ENCODE assay signal across 15 mouse cellular contexts in genomic region chr7:81139100-81139499, GRCm38 (mm10). TPM values are rescaled to one million over a fixed set of nuclear protein-coding genes. Genes with fewer than 3 reads are reported as not detected.
DNase-seq lines count a peak whose midpoint lies in the region; ATAC-seq and TF ChIP-seq lines count a peak whose summit lies in the region.
"Had no signal": no experiment of that assay in that cellular context is flagged by ENCODE, and none has a peak within 500 bp of the region (broad histone marks: within the 10 kb centered on the region; RNA-seq: fewer than 3 reads in every experiment).

No protein-coding gene starts in this region.

- no peak overlapping the region for H3K4me2 ChIP-seq in stomach, embryonic 16.5 days (ENCODE audit: low read depth, low read length)
- no peak overlapping the region for H3K4me2 ChIP-seq in stomach, postnatal 0 days (replicated peaks; ENCODE audit: low read depth)
- H3K4me2 ChIP-seq: embryonic facial prominence, embryonic 15.5 days; liver, embryonic 13.5 days; midbrain, embryonic 13.5 days had no signal

- peak overlapping the region; percentile 4; the same call in 1 of the 2 replicates for H3K27ac ChIP-seq in stomach, embryonic 16.5 days (ENCODE audit: low read length)
- no peak overlapping the region for H3K27ac ChIP-seq in stomach, postnatal 0 days (replicated peaks)
- H3K27ac ChIP-seq: embryonic facial prominence, embryonic 15.5 days; liver, embryonic 13.5 days; midbrain, embryonic 13.5 days had no signal

- no peaks in the 10 kb centered on the region for H3K27me3 ChIP-seq in stomach, embryonic 16.5 days (ENCODE audit: control insufficient read depth, insufficient read depth, low read length)
- H3K27me3 ChIP-seq in stomach, postnatal 0 days (ENCODE audit: control insufficient read depth, insufficient read depth, low read length) = no peaks in the 10 kb centered on the region
- H3K27me3 ChIP-seq: embryonic facial prominence, embryonic 15.5 days; liver, embryonic 13.5 days; midbrain, embryonic 13.5 days had no signal

- no peak overlapping the region for H3K9ac ChIP-seq in stomach, embryonic 16.5 days (ENCODE audit: low read length)
- no peak overlapping the region for H3K9ac ChIP-seq in stomach, postnatal 0 days (ENCODE audit: low read length)
- H3K9ac ChIP-seq: embryonic facial prominence, embryonic 15.5 days; liver, embryonic 13.5 days; midbrain, embryonic 13.5 days had no signal

- no peak overlapping the region for H3K4me3 ChIP-seq in stomach, embryonic 16.5 days (replicated peaks; ENCODE audit: low read length)
- no peak overlapping the region for H3K4me3 ChIP-seq in stomach, postnatal 0 days (ENCODE audit: low read depth, low read length)
- H3K4me3 ChIP-seq: embryonic facial prominence, embryonic 15.5 days; liver, embryonic 13.5 days; midbrain, embryonic 13.5 days had no signal

- H3K9me3 ChIP-seq in stomach, embryonic 16.5 days (replicated peaks; ENCODE audit: control insufficient read depth, low read length) = no peaks in the 10 kb centered on the region
- H3K9me3 ChIP-seq in stomach, postnatal 0 days (ENCODE audit: control insufficient read depth, low read length) = no peaks in the 10 kb centered on the region
- H3K9me3 ChIP-seq: embryonic facial prominence, embryonic 15.5 days; liver, embryonic 13.5 days; midbrain, embryonic 13.5 days had no signal

- TF ChIP-seq EP300 in stomach, postnatal 0 days (optimal IDR thresholded peaks at IDR 0.05) = no peak

- peak; percentile 26 for DNase-seq in adrenal gland, adult 2 months
- no peak for DNase-seq in adrenal gland, postnatal 4 days (ENCODE audit: low spot score in 2 of 2)
- DNase-seq in stomach, postnatal 0 days (ENCODE audit: low spot score) = no peak
- peak; percentile 70 for DNase-seq in kidney, postnatal 10 days
- DNase-seq in testis, postnatal 14 days (ENCODE audit: low spot score) = peak; percentile 67
- DNase-seq in cerebellum, adult 8-10 months = no peak
- no peak for DNase-seq in ovary, adult 18-20 months (ENCODE audit: low spot score)
- DNase-seq: cerebellum, adult 9-10 months; layer of hippocampus, adult 9-11 months; liver, embryonic 13.5 days; thymus, adult 2 months had no signal

- WGBS in stomach, embryonic 16.5 days = 66% methylated on average over 7 of the region's 7 CpGs
- WGBS in stomach, postnatal 0 days = 54% methylated on average over 7 of the region's 7 CpGs

- peak; percentile 37; the same call in 1 of the 2 replicates for ATAC-seq in stomach, embryonic 16.5 days (ENCODE audit: insufficient read depth, low FRiP score)
- no peak for ATAC-seq in stomach, postnatal 0 days (ENCODE audit: low FRiP score, low TSS enrichment)
- ATAC-seq: activated CD4-positive, CD25-positive, alpha-beta regulatory T cell, adult 4 months; midbrain, embryonic 13.5 days had no signal

- H3K4me1 ChIP-seq in stomach, embryonic 16.5 days (ENCODE audit: control insufficient read depth, insufficient read depth, low read length) = peaks cover 4% of the 10 kb centered on the region; the same call in 1 of the 2 replicates
- no peaks in the 10 kb centered on the region for H3K4me1 ChIP-seq in stomach, postnatal 0 days (replicated peaks; ENCODE audit: control insufficient read depth, insufficient read depth)

- no peak for TF ChIP-seq CTCF in stomach, postnatal 0 days (IDR thresholded peaks at IDR 0.05; ENCODE audit: low read depth)

- no peaks in the 10 kb centered on the region for H3K36me3 ChIP-seq in stomach, embryonic 16.5 days (ENCODE audit: control insufficient read depth, insufficient read depth, low read length)
- H3K36me3 ChIP-seq in stomach, postnatal 0 days (ENCODE audit: control insufficient read depth, insufficient read depth, low read length) = no peaks in the 10 kb centered on the region
- H3K36me3 ChIP-seq: embryonic facial prominence, embryonic 15.5 days; liver, embryonic 13.5 days; midbrain, embryonic 13.5 days had no signal

RNA-seq across cellular contexts. Expression of gene Slc28a1, which starts 24.5 kb away (rescaled TPM):
- under 1 TPM in 1 of 2 experiments, not detected in 1; 0.10 TPM for total RNA-seq in adrenal gland, adult 2 months (2021)
- 0.03 TPM in 1 of 2 replicates, not detected in the other for polyA plus RNA-seq in adrenal gland, adult 2 months (2012; rRNA removed)
- under 1 TPM; 0.56 TPM for total RNA-seq in adrenal gland, postnatal 4 days (2021)
- polyA plus RNA-seq in stomach, embryonic 16.5 days (2015; fragmentation: Nextera tagmentation; extraction: Ambion mirVana) = 0.61 and 0.77 TPM in 2 replicates
- polyA plus RNA-seq in stomach, postnatal 0 days (2015; fragmentation: Nextera tagmentation; extraction: Ambion mirVana) = not detected in 2 replicates
- polyA plus RNA-seq: activated CD4-positive, CD25-positive, alpha-beta regulatory T cell, adult 4 months; embryonic facial prominence, embryonic 15.5 days; midbrain, embryonic 13.5 days had no signal

Comparison
In these comparisons a context has a peak if more than half of its experiments do, and no peak if none do; other contexts are left out.
1. DNase-seq: peak in adrenal gland, adult 2 months (single experiment), kidney, postnatal 10 days (single experiment) and testis, postnatal 14 days (single experiment); none in adrenal gland, postnatal 4 days (0 of 2), stomach, postnatal 0 days (single experiment), cerebellum, adult 8-10 months (single experiment) and ovary, adult 18-20 months (single experiment).